Mouse (Mus musculus) left cerebral cortex, adult 11 months (tissue): ENCODE measurements around the gene Dhfr.
"Not testable (repeated sequence)": the region's sequence is repeated elsewhere in the genome, so short reads cannot be mapped to it uniquely, and the experiment has no call there.

ENCODE experiments used
- DNase-seq: peaks from one replicate; pipeline ENCODE4 v3.0.0; 2022; ENCODE audit warnings: low spot score

The Dhfr gene

GRCm38 (mm10) chr13:92354456-92355271 is at the start of gene Dhfr, which contains the start of gene Msh3:
Gene Dhfr, plus strand, starts transcription at chr13:92354726.
Gene Msh3, minus strand, starts transcription at chr13:92355003.
- DNase-seq, result peak; percentile 96

GRCm38 (mm10) chr13:92305680-92306079 is 48.8 kb upstream of the Dhfr start, which contains the start of gene Gm20379:
Gene Gm20379, plus strand, starts transcription at chr13:92305980.
- DNase-seq, result no peak

GRCm38 (mm10) chr13:92314613-92315012 is 39.9 kb upstream of the Dhfr start:
- DNase-seq, result no peak

GRCm38 (mm10) chr13:92320770-92321169 is 33.8 kb upstream of the Dhfr start:
- DNase-seq, result no peak

DNA sequence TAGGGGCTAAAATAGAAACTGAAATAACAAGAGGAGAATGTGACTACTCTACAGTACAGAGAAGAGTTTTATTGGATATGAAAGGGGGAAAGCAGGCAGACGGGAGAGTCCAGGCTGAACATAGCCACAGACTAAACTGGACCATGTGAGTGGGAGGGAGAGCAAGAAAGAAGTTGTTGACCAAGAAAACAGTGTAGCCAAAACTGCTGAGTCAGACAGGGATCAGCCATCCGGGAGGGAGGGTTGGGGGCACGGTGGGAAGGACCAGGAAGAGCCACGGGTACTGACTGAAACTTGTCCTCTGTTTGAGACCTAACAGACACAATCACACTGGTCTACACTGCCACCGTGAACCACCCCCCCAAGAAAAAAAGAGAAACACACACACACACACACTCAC is 28.5 kb upstream of the Dhfr start:
- DNase-seq, result no peak

- no peak for DNase-seq
These were observed 26.5 kb upstream of the Dhfr start for GRCm38 (mm10) chr13:92328000-92328399.

DNA sequence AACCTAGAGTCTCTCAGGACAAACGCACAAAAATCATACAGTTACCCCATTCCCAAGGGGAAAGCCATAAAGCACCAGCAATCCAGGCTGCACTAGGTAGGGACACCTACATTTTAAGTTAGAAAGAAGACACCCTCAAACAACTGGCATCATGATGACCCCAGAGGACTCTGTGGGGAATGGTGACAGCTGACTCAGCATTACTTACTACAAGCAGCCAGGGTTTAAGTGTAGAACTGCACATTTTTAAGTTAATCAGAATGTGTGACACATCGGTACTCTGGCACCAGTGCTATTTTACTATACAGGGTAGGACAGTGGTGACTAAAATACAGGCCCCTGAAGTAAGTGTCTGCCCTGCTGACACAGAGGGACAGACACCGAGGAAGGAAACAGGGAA is 23.9 kb upstream of the Dhfr start:
- no peak for DNase-seq

DNA sequence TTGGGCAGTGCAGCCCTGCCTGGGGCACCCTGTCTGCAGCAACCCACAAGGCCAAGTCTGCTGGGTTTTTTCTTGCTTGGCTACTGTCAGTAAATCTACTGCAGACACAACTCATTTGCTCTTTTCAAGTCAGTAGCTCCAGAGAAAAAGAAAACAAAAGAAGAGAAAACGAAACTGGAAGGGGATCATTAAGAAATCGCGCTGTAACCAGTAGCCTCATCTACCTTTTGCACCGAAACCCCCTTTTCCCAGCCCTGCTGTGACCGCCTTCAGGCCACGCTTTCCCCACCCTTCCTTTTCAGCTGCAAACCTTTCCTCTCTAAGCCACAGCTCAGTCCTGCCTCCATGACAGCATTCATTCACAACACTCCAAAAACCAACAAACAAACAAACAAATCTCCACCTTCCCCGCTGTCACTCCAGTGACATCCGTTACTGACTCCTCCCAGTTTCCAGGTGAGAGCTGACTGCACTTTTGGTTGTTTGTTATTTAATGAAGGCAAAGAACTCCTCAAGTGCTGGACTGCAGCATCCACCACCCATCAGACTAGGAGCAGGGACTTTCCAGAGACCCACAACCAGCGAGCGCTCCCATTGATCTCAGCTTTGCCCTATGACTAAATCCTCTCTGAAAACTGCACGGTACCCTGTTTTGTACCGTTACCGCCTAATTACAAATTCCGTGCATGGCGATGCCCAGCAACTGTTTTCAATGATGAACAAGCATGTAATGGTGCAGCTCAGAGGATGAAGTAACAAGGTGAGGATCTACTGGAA is 22.2 kb upstream of the Dhfr start:
- DNase-seq, result no peak

DNA sequence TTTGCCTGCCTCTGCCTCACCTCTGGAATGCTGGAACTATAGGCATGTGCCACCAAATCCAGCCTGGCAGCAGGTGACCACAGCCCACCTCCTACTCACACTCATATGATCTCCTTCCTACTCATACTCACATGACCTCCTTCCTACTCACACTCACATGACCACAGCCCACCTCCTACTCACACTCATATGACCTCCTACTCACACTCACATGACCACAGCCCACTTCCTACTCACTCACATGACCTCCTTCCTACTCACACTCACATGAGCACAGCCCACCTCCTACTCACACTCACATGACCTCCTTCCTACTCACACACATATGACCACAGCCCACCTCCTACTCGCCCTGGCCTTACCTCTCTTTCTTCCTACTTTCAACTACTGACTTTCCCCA is 17.7 kb upstream of the Dhfr start:
- DNase-seq, result no peak

DNA sequence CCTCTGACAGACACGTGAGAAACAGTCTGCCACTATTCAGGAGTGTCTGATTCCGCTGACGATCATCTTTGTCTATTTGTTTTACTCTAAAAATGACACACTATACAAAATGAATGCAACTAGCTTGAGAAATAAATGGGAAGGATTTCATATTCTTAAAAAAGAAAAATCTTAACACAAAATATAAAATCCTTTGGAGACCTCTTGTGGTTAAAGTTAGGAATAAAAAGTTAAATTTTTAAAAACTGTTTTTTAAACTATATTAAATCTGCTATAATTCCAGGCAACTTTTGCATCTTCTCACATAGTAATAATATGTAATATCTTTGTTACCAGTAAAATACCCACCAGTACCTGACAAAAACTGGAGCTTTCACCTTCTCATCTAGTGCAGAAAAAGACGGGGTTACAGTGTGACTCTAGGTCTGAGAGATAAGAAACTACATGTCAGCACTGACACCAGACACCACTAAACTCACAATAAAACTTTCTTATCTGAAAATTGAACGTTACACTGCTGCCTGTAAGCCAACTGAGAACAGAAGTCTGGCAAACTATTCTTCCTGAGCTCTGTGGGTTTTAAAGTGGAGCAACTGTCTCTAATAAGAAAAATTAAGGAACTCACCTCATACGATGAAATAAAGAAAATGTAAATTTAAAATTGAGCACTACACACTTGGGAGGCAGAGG is 16.6 kb upstream of the Dhfr start:
- no peak for DNase-seq

DNA sequence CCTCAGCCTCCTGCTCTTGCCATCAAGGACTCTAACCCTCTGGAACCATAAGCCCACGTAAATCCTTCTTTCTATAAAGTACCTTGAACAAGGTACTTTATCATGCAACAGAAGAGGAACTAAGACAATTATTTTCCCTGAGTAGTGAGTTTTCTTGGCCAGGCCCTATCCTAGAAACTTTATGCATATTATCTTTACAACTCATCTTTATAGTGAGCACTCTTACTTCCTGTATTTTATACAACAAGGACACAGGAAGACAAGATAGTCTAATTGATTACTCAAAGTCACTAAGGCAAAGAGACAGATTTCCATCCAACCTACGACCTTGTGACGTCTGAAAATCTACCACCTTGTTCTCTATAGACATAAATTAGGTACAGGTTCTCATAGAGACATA is 14.7 kb upstream of the Dhfr start:
- no peak for DNase-seq

DNA sequence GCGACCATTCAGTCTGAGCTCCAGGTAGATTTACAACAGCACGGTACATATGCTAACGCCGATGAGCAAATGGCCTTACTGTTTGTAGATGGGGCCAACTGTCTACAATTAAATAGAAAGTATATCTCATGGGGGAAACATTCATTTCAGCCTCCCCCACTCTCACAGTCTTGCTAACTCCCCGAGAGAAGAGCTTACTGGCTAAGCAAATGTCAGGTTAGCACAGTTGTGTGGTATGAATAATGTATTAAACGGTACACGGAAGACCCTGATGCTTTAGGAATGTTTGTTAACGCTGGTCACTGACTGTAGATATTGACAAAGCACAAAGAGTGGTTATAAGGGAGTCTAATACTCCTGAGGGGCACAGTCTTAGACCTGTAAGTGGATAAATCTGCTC is 10.5 kb upstream of the Dhfr start:
- DNase-seq, result no peak

GRCm38 (mm10) chr13:92346338-92346737 is 8.2 kb upstream of the Dhfr start:
- no peak for DNase-seq

DNA sequence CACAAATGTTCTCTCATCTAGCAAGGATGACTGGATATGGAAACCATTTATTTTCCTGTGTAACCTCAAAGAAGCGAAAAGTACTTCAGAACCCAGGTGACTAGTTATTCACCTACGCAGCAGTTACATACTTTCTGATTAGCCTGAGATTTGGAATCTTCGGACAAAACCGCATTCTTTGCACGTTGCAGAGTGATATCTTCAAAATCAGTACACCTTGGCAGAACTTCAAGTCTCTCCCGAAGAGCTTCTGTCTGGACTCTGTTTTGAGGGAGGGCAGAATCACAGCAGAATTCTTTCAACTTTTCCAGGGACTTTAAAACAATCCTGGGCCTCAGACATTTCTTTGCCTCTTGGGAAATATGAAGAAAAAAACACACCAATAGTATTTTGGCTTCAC is 3.4 kb upstream of the Dhfr start:
- no peak for DNase-seq

GRCm38 (mm10) chr13:92353956-92354355 is 570 bp upstream of the Dhfr start:
- no peak for DNase-seq

GRCm38 (mm10) chr13:92355272-92355643 is 732 bp downstream of the Dhfr start:
- DNase-seq, result no peak

DNA sequence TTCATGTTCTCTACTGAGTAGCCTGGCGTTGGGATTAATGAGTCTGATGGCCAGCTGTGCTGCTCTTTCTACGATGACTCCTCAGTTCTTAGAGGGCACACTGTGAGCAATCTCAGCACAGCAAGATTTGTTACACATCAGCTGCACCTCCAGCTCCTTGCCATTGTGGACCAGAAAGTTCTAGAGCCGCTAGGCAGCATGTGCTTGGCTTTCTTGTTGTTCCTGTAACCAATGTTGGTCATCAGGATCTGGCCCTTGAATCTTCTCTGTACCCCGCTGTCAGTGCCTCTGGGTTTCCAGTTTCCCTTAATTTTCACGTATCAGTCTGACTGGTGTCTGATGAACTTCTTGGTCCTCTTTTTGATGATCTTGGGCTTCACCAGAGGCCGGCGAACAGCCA is 1.9 kb downstream of the Dhfr start:
- DNase-seq, result no peak

GRCm38 (mm10) chr13:92357644-92358043 is 3.1 kb downstream of the Dhfr start:
- DNase-seq, result no peak

DNA sequence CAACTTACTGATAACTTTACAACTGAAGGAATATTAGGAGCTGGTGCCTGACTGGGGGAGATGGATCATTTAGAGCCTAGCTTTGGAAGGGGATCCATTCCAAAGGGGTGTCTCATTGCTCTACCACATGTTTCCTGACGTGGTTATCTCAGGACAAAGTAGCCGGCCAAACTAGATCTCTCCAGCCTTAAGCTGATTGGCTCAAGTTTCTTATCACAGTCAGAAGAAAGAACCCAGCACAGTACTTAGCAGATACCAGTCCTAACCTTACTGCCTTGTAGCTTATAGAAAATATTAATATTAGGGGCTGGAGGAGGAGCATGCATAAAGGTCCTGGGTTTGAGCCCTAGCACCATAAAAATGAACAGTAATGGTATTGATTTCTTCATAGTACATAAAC is 7.1 kb downstream of the Dhfr start:
- DNase-seq, result no peak

- DNase-seq, result no peak
These were observed 10.8 kb downstream of the Dhfr start for GRCm38 (mm10) chr13:92365312-92365711.

- no peak for DNase-seq
These were observed 16.3 kb downstream of the Dhfr start for GRCm38 (mm10) chr13:92370811-92371210.

GRCm38 (mm10) chr13:92371466-92371865 is 16.9 kb downstream of the Dhfr start:
- DNase-seq, result not testable (repeated sequence)

DNA sequence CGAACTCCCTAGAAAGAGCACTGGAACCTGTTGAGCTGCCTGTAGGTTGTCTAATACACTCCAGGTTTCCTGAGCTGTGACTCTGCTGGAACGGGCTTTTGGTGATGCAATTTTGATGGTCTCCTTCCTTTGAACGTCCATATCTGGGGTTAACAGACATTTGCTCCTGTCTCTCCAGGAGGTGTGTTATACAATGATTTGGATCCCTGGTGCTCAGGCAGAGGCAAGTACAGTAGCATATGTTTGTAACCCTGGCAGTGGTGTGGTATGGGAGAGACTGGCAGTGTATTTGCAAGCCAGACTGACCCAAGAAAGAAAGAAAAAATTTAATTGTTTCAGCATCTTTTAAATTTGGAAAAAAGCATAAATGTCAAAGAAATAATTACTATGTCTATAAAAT is 32.8 kb downstream of the Dhfr start:
- DNase-seq, result no peak
